Mouse (Mus musculus) cerebellum, postnatal 10 days (tissue): ENCODE measurements at regions not wholly inside any gene's neighbourhood (a gene's known extent, or its start where the extent isn't known, plus 50 kb on each side); places are given as distances from the start of the nearest gene placed in this dataset.
A peak's percentile ranks its signal among the peaks of the same experiment; 100 is the strongest.
"Not testable (repeated sequence)": the region's sequence is repeated elsewhere in the genome, so short reads cannot be mapped to it uniquely, and the experiment has no call there.

Experiments used
- DNase-seq, 2 experiments: peaks; one replicate each; pipeline ENCODE4 v3.0.0; 2021; ENCODE audit warnings: mixed read lengths in 2 of 2

DNA sequence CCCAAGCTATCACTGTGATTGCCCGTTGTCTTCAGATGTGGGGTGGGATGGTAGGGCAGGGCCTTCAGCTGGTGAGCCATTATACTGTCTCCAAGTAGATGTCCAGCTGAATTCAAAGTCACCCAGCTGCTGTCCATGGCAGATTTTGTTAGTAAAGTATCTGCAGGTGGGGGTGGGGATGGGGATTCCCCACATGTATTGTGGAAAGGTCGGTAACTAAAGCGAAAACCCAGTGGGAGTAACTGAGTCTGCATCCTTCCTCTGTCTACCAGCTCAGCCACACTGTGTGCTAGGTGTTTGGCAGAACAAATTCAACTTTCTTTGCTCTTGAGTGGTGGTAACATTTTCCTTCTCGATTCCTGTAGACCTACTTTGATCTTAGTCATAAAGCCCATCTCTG lies 163.2 kb upstream of the 1700056E22Rik start:
- no peak for DNase-seq

DNA sequence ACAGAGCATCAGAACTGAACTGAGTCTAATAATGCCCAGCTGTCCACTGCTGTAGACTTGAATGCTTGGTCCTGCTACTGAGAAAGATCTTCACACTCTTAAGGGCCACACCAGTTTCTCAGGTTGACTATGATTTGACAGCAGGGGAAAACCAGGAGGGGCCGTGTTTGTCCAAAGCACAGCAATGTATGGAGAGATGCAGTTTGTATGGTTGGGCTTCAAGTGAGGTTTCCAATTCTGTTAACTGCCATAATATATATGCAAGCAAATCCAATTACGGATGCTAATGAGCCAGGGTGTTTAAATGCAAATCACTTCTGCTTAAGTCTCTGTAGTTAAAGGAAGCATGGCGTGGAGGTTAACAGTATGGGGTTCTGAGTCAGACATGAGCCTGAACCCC lies 157.2 kb upstream of the 1700056E22Rik start:
- no peak for DNase-seq

DNA sequence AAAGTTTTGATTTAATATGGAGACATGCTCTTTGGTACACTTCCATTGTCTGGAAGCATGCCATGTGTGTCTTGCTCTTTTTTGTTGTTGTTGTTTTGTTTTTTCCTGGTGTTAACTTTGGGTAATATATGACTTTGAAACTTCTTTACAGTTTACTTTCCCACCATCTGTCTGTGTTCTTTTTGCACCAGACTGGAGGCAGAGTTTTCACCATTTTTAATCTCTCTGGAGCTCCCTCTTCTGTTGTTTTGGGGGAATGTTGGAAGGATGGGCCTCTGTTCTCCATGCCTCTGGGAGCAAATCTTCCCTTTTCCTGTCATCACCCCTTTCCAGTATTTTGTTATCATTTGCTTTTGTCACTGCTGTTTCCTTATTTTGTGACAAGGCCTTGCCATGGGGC lies 153.5 kb upstream of the 1700056E22Rik start:
- DNase-seq = peak; percentile 13 to 26

DNA sequence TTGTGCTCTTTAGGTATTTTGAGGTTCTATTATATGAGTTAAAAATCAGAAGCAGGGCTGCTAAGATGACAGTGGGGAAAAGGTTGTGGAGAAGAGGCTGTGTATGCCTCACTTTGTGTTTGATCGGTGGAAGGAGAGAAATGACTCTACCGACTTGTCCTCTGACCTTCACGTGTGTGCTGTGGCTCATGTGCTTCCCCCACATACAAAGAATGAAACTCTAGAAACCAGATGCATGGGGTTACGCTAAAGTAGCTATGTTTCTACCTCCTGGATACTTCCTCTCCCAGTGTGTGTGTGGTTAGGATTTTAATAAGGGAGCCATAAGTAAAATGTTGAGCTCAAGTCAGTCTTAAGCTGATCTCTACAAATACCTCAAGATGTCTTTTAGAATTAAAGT lies 148.1 kb upstream of the 1700056E22Rik start:
- no peak for DNase-seq

DNA sequence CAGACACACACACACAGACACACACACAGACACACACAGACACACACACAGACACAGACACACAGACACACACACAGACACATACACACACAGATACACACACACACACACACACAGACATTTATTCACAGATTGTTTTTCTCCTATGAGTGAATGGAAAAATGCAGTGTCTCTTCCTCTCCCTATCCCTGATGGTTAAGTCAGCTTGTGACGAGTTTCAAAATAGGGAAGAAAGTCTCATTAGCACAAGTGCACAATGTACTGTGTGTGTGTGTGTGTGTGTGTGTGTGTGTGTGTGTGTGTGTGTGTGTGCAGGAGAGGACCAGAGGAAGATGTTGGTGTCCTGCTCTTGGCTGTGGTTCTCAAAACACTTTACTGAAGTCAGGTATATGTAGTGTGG lies 140.3 kb upstream of the 1700056E22Rik start:
- not testable (repeated sequence) for DNase-seq

DNA sequence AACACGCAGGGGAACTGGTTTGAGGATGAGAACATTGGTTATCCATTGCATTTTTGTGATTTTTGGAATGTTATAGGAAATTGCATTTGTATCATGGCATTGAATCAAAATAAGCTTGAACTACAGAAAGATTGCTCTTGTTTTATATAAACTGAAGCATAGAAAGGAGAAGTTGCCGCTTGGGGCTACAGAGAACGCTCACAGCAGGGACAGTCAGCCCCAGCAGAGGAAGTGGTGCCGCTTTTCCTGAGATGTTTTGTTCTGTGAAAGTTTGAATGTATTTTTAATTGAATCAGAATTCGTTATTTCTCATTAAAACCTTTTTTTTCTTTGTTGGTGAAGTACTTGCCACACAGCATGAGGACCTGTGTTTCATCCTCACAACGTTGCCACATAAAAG lies 139.6 kb upstream of the 1700056E22Rik start:
- no peak for DNase-seq

DNA sequence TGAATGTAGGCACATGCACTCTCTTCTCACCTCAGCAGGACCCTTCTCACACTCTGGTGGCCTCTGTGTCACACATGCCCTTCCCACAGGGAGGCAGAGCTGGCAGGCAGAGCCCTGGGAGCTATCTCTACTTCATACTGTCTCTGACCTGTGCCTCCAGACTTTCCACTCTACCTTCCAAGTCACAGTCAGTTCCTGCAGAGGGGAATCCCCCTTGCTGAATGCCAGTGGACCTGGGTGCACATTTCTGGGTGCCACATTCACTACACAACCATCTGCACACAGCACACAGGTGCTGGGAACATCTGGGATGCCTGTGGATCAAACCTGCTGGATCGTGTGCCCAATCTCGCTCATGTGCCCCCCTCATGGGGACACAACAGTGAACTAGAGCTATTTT lies 138.9 kb upstream of the 1700056E22Rik start:
- no peak for DNase-seq

DNA sequence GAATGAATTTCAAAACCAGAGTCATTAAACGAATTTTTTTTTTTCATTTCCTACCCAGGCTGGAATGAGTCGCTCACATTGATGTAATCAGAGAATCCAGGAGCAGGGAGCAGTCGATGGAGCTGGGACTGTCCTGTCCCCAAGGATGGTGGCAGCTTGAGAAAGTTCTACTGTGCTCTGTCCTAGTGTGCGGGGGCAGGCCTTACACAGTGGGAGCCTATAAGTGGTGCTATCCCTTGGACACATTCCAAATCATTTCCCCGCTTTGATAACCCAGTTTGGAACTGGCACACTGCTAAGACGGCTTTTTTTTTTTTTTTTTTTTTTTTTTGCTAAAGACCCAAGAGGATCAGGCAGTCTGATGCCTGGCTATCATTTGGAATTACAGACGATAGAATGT lies 137.5 kb upstream of the 1700056E22Rik start:
- DNase-seq = no peak

DNA sequence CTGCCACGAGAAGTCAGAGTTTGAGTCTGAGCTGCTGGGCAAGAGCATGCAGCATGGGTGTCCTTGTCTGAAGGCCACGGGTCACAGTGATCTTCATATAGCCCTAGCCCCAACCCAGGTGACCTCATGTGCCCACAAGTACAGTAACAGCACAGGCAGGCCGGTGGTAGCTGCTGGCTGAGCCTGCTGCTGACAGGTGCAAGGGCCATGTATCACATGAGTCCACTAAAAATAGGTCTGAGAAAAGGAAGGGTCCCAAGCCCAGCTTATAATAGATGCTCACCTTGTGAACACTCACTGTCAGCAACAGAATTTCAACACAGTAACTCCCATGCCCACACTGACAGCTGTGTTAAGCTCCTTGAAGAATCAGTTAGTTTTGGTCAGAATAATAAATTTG lies 136.8 kb upstream of the 1700056E22Rik start:
- DNase-seq = no peak

DNA sequence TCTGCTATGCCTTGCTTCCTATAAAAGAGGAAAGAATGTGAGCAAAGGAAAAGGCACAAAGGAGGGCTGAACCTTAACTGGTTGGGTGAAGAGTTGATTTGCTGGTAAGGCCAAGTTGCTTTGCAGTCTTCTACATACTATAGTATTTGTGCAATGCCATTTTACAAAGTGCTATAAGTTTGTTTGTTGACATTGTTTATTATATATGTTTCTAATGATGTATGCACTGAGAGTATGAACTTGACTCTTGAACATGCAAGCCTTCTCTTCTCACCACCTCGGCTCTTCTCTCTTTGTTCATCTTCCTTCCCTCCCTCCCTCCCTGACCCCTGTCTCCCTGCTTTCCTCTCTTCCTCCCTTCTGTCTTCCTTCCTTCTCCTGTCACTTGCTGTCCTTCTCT lies 135.9 kb upstream of the 1700056E22Rik start:
- DNase-seq = no peak

DNA sequence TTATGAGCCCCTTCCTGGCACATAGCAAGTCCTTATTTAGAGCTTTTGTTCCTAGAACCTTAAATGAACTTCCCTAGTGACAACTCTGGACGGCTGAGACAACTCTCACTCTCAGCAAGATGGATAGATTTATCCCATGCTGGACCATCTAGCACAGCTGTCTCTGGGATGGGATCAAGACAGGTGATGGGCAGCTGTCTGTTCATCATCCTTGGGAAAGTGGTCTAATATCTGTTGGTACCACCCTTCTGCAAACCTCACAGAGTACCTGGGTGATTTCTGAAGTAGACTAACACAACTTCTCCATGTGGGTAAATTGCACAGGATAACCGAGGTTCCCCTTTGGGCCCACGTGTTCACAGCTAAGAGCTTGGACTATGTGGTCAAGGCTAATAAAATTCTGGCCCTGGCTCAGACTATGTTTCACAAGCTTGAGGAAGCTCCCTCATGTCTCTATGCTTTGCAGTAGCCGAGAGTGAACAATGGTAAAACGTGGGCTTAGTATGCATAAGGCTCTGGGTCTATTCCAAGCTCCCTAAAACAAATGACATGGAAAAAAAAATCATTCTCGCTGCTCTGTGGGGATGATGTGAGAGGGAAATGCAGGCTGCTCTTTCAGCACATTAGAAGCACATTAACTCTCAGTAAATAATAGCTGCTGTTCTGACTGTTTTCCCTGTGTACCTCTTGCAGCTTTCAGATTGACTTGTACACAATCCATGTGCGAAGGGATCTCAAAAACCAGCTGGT lies 135.1 kb upstream of the 1700056E22Rik start:
- DNase-seq = no peak

DNA sequence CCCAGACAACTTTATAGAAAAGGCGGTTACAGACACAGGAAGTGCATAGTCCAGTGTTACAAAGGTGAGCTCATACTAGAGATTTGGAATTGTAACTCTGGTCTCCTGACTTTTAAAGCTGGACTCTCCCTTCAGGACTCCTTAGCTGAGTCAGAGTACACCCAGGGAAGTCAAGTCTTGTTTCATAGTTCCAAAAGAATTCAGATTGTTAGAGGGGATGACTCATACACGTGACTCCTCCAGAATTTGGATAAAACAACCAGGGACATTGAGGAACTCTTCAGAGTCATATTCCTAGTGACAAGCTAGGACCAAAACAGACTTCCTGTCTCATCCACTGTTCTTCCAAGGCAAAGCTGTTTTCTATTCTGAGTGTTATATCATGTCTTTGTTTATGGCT lies 132.8 kb upstream of the 1700056E22Rik start:
- no peak for DNase-seq

DNA sequence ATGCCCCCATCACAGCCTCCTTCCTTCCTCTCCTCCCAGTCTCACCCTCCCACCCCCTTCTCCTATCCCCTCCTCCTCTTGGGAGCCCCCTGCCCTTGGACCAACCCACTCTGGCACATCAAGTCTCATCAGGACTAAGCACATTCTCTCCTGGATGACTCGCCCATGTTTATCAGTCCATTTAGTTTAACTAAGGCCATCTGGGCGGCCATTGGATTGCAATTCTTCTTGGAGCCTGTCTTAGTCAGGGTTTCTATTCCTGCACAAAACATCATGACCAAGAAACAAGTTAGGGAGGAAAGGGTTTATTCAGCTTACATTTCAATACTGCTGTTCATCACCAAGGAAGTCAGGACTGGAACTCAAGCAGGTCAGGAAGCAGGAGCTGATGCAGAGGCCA lies 128.4 kb upstream of the 1700056E22Rik start:
- DNase-seq = not testable (repeated sequence)

DNA sequence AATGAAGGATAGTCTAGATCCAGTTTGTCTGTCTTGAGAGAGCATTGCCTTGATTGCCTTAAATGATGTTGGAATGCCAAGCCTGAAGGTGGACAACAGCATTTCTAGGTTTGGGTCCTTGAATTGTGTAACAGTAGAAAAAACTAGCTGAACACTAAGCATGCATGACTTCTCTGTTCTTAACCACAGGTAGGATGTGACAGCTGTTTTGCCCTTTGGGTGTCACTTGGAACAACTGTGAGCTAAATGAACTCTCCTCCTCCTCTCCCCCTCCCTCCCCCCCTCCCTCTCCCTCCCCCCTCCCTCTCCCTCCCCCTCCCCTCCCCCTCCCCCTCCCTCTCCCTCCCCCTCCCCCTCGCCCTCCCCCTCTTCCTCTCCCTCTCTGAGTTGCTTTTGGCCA lies 113.6 kb upstream of the 1700056E22Rik start:
- no peak for DNase-seq

DNA sequence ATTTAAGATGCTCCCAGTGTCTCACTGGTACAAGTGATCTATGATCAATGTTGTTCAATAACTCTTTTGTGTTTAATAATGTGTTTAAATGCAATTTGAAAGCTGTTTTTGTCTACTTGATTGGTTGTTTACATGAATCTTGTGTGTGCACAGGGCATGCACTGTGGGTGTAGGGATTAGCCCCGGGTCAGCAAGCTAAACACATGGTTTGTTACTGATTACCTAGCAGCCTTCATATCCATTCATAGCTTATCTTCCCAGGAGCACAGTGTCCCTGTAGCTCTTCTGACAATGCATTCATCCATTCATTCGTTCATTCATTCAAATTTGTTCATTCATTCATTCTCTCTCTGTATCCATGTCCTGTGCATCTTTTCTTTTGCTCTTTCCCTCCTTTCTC lies 108.9 kb upstream of the 1700056E22Rik start:
- DNase-seq = no peak

DNA sequence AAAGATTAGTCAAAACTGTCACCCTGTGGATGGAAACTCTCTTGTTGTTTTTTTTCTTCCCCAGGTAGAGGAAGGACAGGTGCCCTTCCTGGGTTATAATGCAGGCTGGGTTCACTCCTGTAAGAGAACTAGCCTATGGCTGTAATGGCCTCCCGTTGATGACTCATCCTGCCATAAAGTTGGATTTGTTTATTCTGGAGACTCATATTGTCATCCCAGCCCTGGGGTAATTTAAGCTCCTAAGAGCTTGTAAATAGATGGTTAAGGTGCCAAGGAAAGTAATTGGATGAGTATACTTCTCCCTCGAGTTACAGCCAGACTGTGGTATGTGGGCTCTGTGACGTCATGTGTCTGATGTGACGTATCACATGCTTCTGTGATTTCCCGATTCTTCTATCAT lies 106.4 kb upstream of the 1700056E22Rik start:
- DNase-seq = no peak

DNA sequence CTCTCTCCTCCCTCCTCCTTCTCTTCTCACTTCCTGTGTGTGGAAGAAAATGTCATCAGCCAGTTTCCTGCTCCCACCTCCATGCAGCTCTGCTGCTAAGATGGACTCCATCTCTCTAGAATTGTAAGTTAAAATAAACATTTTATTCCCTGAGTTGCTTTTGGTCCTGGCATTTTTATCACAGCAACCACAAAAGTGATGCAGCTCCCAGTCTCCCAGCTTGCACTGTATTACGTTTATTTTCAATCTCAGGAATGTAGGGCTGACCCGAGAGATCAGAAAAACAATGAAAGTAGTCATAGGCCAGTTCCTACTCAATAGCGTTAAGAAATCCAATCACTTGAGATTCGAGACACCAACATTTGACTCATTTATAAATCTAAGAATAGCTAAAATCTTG lies 106.0 kb upstream of the 1700056E22Rik start:
- DNase-seq = no peak

DNA sequence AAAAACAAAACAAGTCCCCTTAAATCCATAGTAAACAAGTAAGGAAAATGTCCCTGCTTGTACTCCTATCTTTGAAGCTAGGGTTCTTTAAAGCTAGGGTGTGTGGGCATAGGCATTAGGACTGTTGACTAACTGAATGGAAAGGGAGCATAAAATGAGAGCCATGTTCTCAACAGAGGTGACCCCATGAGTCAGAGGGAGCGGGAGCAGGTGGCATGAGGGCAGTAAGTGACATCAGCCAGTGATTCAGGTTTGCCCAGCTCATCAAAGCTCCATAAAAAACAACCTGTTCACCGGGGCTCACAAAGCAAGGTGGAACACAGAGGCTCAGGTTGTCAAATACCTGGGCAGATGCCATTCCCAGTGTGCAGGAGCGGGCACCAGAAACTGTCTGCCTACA lies 104.6 kb upstream of the 1700056E22Rik start:
- DNase-seq = no peak

DNA sequence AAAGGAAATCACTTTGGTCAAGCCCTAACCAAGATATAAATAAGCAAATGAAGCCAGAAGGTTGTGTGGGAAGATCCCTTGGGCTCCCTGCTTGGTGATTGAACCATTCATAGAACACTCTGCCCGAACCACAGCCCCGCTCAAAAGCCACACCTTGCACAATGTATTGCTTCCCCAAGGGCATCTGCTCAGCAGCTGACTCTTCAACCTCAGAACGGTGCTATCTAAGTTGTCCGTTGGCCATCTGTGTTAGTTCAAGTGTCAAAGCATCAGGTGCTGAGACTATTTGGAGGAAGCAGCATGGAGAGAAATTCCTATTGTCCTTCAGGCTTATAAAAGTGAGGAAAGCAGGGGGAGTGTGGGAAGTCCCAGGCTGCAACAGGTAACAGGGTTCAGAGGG lies 96.8 kb upstream of the 1700056E22Rik start:
- DNase-seq = no peak

DNA sequence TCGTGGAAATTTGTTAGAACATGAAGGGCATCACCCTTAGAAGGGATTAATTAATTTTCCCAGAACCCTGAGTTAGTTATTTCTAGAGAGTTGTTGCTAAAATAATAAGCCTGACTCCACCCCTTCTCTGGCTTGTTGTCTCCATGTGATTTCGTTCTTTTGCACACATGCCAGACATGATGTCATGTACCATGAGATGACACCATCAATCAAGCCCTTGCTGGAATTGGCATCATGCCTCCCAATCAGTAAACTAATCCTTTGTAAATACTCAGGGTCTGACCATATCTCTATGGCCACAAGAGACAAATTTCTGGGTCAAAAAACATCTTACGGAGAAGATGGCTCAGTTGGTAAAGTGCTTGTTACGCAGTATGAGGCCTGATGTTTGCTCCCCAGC lies 93.2 kb upstream of the 1700056E22Rik start:
- no peak for DNase-seq

DNA sequence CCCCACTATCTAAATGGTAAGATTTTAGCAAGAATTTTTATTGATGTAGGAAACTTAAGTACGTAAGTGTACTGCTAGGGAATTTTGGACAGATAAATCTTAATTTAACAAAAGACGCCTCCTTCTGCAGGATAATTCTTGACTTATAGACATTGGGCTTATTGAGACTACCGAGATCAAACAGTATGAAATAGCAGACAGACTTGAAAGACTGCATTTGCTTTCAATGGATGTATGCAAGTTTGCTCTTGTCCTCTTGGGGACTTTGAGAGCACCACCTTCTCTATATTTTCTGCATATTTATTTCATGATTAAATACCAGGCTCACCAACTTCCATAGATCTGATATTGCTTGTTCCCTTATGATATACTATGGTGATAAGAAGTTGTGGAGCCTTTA lies 92.8 kb upstream of the 1700056E22Rik start:
- DNase-seq = no peak
